Mouse (Mus musculus) ES-Bruce4 (cell line): ENCODE measurements around the gene Mettl26.

Experiments
- CTCF ChIP-seq: IDR thresholded peaks from one replicate; pipeline ENCODE4 v1.8.1; 2011; ENCODE audit warnings: low read depth, low read length
- EP300 ChIP-seq: IDR thresholded peaks from 2 replicates; pipeline ENCODE4 v1.6.1; 2011; ENCODE audit warnings: low read depth, low read length; ENCODE audit not compliant: insufficient read depth
- POLR2A ChIP-seq: IDR thresholded peaks from one replicate; pipeline ENCODE4 v1.8.1; 2011; ENCODE audit warnings: low read length; ENCODE audit not compliant: insufficient read depth

- TF ChIP-seq POLR2A (no peak), EP300 (no peak), CTCF (no peak)
Measured at GRCm38 (mm10) chr17:25874148-25874720, 640 bp upstream of the Mettl26 start.
